Mouse (Mus musculus) adrenal gland, adult 2 months (tissue): Measurements from ENCODE around the gene Rab6b. TPM values are rescaled to one million over a fixed set of nuclear protein-coding genes. Genes with fewer than 3 reads are reported as not detected.

ENCODE experiments used
- DNase-seq: peaks from one replicate; pipeline ENCODE4 v3.0.0; 2021
- long read RNA-seq: library from polyadenylated mRNA; stranded (forward); transcript quantifications from one replicate; pipeline ENCODE4 v2.0.0, GENCODE M21; 2021
- polyA plus RNA-seq: library from polyadenylated mRNA; depleted of rRNA; stranded (reverse); fragments of >200 nt; gene quantifications from 2 replicates; pipeline ENCODE4 v1.2.3, GENCODE M21; 2012; rRNA removed
- total RNA-seq, 2 experiments: library from RNA; stranded (reverse); gene quantifications; 2 replicates each; pipeline ENCODE4 v1.2.3; 2021

The Rab6b gene
- total RNA-seq: 1 to 10 TPM; 2.4 to 3.1 TPM
- 18.9 and 29.2 TPM in 2 replicates for polyA plus RNA-seq
- long read RNA-seq, full-length matches to known transcripts: 1 of 3 reads
- long read RNA-seq, partial matches to known transcripts: 0 of 3 reads
- long read RNA-seq, other reads (novel, unspliced or antisense): 2 of 3 reads

DNA sequence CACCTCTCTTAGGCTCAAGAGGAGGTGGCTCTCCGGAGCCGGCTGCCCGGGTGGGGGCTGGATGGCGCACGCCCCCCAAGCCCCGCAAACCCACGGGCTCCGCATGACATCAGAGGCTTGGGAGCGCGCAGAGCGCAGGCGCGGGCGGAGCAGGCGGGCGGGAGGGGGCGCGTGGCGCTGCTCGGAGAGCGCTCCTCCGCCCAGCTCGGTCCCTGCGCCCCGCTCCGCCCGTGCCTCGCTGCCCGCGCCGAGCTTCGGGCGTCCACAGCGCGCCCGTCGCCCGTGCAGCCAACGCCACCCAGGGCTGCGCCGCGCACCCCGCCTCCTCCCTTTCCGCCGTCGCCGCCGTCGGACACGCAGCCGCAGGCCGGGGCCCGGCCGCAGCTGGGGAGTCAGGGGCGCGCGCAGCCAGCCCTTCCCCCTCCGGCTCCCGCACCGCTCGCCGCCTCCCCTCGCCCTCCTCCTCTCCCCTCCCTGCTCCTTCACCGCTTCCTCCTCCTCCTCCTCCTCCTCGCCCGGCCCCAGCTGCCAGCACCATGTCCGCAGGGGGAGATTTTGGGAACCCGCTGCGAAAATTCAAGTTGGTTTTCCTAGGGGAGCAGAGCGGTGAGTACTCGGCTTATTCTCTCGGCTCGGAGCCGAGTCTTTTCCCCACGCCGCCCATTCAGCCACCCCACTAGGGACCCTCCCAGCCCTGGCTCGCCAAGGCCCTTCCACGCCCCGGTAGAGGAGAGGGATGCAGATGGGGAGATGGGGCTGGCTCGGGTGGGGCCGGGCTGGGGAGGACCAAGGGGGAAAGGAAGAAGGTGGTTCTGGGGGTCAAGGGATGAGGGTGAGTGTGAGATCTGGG, at the start of gene Rab6b:
Rab6b (plus strand) TSS at position 167 of the 850 bp plus-strand sequence.
- peak; percentile 69 for DNase-seq

DNA sequence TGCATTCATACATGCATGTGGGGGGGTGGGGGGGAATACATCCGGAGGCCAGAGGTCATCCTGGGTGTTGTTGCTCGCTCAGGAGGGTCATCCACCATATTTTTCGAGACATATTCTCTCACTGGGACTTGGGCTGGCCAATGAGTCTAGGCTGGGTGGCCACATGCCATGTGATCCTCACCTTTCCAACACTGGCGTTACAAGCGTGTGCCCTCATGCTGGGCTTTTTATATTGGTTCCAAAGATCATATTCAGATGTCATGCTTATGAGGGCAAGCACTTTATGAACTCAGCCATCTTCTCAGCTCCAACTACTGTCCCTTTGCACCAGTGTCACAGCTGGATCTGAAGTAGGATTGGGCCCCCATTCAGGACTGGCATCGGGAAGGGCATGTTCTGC, 48.0 kb upstream of the Rab6b start:
- DNase-seq: no peak

DNA sequence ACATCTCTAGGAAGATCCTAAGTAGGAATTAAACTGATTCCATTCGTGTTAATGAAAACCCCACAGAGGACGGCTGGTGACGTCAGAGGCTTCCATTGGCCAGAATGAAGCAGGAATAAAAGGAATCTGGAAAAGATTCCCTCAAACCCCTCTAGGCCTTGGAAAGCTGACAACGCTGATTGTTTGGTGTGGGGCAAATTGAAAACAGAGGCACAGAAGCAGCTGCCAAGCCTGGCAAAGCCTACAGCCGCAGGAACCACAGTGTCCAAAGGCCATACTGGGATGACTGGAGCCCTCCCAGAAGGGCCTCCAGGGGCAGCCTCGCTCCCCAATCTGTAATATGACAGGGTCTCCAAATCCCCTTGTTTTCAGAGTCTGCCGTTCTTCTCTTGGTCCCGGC, 44.7 kb upstream of the Rab6b start:
- DNase-seq: no peak

DNA sequence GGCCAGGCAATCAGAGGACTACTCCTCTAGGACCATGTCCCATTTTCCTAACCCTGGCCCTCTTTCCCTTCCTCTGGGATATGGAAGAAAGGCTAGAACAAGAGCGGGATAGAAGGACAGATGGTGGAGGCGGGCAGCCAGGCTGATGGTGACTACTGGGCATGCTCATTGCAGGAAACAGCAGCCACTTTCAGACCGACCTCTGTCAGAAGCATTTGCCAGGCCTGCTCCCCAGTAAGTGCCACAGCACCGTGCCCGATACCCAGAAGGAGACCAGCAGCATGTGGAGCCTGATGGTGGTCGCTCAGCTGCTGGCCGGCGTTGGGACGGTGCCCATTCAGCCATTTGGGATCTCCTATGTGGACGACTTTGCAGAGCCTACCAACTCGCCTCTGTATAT, 43.9 kb upstream of the Rab6b start:
- DNase-seq: no peak

DNA sequence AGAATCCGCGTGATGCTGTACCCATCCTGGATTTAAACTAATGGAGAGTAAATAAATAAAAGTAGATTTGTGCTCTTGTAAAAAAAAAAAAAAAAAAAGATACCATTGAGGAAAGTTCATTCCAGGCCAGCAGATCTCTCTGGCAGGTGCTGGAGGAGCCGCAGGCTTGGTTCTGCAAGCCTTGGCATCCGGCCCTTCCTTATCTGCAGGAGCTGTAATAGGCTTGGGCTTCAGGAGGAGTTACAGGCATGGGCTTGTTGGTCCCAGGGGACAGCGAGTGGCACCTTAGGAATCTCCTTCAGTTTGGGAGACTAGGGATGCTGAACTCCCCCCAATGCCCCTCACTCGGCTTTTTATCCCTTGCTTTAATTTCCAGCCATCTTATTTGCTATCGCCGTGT, 42.8 kb upstream of the Rab6b start:
- no peak for DNase-seq

DNA sequence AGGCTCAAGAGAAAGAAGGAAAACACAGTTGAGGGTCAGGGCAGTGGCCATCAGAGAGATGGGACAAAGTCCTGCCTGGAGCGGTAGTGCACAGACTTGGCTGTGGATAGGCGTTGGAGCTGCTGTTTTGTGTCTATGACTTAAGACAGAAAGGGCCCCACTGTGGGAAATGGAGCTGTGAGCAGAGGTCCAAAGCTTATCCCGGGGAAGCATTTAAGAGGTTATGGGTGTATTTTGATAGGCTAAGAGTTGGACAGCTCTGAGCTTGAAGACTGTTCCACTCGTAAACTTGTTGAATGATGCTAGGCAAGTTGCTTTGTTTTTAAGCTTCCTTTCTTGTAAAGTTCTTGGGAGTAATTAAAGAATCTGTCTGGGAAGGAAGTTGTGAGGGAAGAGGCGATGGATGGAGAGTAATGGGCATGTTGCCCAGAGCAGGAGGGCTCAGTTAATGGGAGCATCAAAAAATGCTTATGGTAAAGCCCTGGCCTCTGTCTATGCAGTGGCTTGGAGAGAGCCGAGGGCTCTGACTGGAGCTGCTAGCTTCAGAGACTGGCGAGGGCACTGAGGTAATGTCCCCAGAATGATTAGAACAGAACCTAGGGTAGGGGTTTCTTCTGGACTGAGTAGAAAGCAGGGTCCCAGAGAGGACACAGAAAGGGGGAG, 39.9 kb upstream of the Rab6b start:
- DNase-seq: no peak

DNA sequence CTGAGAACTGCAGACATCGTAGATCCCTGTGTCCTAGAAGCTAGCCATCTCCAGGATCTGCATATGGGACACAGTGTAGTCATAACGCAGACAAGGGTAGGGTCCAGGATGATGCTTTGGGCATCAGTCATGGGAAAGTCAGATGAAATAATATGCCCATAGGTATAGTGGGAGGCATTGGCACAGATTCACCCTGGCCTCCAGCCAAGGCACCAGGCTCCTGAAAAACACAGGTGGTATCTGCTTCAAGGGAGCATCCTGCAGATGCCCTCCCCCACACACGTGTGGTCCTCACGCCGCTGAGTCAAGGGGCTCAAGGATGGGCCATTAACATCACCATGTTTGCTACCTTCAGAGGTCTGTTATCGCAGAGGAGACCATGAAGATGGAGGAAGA, 39.4 kb upstream of the Rab6b start:
- no peak for DNase-seq

DNA sequence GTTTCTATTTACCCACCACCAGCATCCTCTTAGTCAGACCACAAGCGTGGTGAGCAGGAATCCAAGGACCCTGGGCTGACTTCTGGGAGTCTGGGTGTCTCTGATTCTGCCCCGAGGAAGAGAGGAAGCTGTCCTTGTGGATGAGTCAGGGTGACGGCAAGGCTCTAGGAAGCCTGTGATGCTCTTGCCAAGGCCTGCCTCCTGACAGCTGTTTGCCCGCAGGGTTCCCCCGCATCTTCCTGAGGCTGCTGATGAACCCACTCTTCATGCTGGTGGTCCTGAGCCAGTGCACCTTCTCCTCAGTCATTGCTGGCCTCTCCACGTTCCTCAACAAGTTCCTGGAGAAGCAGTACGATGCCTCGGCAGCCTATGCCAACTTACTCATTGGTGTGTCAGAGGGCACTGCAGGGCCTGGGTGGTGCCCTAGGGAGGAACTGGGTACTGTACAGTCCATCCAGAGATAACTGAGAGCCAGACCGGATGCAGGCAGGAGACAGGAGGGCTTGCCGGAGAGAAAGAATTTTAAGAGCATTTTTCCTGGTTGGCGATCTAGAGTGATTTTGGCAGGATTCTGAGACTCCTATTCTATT, 38.6 kb upstream of the Rab6b start:
- peak; percentile 86 for DNase-seq

DNA sequence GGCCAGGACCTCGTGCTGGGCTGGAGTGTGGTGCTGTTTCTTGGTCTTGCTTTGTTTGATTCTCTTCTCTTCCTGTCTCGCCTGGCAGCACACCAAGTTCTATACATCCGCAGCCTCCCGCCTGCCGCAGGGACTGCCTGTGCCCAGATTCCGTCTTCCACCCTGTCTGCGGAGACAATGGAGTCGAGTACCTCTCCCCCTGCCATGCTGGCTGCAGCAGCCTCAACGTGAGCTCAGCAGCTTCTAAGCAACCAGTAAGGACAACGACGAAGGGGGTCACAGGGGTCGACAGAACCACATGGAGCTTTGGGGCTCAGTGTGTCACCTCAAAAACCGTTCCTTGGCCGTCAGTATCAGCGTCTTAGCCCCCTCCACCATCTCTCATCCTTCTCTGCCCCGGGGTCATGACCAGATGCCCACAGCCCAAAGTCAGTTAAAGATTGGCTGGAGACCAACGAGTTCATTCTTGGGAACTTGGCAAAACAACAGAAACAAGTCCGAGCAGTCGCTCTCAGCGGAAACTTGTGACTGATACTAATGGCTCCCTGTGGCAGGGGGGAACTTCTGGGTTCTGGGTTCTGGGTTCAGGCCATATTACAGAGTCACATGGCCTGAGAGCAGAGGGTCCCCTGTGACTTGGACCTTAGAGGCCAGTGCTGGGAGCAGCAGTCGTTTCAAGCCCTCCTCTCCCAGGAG, 34.6 kb upstream of the Rab6b start:
- peak; percentile 32 for DNase-seq

DNA sequence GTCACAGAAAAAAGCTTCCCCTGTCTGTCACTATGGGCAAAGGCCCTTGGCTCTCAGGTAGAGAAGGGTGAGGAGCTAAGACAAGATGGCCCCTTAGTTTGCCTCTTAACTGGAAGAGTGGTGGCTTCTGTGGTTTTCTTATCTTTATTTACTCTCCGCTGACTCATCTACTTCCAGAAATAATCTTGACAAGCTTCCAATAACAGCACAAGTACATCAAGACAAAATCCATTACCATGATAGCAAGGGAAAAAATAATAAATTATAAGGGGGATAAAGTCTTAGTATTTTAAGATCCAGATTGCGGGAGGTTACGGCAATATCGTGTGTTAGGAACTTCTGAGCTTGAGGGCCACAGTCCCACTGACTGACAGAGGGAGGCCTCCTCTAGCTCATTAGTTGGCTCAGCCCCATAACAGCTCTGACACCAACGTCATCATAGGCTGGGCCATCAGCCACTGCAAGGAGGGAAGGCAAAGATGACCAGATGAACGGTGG, 33.3 kb upstream of the Rab6b start:
- peak; percentile 48 for DNase-seq

DNA sequence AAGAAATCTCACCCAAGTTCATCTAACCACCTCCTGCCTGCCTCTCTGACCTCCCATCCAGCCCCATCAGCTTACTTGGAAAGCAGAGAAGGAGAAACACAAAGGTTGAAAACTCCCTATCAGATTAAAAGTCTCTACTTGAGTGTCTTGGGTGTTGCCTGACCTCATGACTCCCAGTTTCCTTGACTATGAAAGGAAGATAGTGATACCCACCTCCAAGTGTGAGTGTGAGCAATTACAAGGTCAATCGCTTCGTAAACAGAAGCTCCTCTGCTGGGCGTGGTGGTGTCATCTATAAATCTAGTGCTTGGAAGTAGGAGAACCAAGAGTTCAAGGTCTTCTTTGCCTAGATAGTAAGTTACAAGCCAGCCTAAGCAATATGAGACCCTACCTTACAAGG, 31.4 kb upstream of the Rab6b start:
- no peak for DNase-seq

DNA sequence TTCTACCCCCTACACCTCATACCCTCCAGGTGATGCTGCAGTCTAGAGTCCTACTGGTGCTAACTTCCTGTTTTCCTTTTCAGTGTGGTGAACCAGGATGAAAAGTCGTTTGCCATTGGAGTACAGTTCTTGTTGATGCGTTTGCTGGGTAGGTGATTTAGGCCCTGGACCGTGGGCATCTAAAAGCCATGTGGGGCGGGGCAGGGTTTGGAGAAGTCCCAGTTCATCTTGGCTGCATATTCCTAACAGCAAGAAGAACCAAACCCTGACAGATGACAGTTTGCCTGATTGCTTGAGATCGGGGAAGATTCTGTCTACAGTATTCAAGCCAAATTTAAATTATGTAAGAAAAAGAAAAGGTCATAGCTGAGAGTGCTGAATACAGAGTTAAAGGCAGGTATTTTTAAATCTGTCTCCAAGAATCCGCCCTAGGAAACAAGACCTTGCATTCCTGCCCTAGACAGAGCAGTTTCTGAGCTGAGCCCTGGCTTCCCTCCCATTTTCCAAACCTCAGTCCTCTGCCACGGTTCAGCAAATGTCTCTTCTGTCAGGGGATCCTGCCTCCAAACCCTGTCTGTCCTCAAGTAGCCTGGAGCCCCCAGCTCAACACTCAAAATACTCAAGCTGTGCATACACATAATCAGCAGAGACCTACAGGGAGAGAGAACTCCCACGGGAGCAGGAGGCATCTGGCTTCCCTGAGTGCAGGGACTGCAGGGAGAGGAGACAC, 29.2 kb upstream of the Rab6b start:
- no peak for DNase-seq

DNA sequence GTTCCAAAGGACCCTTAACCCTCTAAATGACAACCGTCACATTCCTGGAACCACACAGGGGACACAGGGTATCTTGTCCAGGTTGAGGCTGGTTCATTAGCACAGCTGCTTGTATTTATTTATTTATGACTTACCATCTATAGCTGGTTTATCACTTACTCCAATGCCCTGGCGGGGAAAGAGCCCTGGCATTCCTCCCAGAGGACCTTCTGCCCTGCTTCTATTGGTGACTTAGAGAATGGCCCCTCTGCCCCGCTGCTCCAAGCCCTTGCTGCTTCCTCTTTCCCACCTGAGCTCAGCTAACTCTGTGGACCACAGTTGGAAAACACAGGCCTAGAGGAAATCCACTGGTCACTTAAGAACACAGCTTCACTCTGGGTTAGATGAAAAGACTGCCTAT, 28.2 kb upstream of the Rab6b start:
- DNase-seq: no peak

DNA sequence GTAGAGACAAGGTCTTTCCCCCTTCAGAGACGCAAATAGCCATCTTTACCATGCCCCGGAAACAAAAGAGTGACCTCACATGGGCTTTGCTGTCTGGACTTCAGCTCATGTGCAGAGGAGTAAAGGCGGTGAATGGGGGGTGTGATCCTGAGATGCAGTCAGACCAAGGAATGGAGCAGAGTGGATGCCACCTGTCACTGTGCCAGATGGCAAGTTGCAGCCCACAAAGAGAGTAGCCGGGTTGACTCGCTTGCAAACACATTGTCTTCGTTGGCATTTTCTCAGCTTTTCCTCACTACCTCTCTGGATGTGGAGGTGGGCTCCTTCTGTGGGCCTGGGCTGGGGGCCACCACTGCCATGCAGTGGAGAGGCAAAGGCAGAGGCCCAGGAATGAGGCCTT, 24.9 kb upstream of the Rab6b start:
- no peak for DNase-seq

DNA sequence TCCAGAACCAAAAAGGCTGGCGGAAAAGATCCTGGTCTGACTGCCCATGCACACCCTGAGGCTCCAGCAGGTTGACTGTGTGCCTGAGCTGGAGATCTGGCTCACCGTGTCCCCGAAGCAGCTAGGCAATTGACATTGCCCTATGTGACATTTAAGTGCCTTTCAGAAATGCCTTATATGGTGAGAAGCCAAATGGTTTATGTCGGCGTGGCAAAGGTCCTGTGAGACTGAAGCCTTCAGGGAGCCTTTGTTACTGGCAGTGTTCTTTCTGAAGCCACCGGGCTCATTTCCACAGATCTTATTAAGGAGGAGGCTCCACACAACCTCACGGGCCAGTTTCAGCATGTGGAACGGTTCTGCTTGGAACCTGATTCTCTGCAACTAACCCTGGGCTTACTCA, 24.3 kb upstream of the Rab6b start:
- no peak for DNase-seq

DNA sequence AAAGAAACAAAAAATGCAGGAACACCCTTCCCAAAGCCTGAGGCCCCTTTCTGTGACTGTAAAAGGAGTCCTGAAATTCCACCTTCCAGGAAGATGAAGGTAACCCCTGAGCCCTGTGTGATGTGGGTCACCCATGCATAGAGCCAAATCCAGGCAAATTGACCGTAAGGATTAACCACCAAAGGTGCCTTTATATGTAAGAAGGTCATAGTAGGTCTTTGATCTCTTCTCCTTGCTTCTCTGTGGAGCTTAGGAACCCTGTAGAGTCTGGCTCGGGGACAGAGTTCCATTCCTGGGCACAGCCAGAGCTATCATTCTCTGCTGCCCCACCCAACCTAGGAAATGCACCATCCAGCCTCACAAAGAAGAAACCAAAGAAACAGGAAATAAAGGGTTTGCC, 22.9 kb upstream of the Rab6b start:
- peak; percentile 0 for DNase-seq

DNA sequence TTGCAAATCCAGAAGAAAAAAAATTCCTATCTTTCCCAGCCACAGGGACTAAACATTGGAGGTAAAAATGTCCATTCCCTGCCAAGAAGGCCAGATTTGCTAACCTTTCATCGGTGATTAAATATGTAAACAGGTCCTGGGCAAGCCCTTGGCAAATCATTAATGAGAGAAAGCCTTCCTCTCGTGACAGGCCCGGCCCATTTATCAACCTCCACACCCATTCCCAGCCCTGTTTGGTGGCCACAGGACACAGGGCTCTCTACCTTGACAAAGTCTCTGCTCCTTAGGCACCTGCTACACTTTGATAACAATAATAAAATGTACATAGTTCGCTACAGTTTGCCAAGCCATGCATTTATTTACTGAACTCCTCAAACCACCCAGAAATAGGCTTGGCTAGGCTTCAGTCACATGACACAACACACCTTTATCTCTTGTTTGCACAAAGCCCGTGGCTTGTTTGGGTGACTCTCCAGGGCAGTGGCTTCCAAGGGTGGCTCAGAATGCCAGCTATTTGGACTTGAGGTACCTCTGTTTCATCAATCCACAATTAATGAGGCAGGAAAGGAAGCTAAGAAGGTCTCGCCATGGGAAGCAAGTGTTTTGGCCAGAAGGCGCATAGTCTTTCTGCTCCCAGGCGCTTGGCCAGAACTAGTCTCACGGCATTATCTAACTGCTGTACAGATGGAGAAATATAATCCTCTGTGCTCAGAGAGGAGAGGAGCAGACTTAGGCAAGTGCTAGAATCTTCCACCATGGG, 21.3 kb upstream of the Rab6b start:
- no peak for DNase-seq

DNA sequence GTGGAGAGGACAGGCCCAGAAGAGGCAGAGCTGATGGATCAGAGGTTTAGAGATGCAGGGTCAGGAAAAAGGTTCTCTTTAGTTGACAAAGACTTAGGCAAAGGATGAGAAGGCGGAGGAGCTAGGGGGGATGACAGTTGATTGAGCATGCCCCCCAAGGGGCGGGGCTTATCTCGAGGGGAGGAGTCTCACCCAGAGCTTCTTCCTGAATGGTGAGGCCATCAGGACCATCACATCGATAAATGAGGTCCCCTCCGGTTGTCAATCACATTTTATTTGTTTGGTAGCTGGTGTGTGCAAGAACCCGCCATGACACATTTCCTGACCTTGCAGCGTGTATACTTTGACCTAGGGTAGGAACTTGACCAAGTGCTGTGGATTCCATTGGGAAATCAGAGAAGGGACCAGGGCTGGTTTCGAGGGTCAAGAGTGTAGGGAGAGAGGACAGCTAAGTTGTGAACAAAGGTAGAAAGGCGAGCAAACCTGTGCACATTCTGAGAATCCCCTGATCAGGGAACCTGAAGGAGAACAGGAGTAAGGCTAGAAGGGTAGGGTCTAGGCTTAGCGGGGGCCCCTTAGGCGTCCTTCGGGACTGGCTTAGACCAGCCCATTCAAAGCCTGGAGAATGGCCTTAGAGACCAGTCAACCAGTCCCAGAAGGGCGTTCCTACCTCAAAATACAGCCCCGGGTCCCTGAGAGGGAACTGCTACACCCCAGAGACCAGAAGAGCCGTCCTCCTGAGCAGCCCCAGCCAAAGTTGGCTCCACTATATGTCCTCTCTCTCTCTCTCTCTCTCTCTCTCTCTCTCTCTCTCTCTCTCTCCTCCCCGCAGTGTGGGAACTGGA, 20.3 kb upstream of the Rab6b start:
- no peak for DNase-seq

DNA sequence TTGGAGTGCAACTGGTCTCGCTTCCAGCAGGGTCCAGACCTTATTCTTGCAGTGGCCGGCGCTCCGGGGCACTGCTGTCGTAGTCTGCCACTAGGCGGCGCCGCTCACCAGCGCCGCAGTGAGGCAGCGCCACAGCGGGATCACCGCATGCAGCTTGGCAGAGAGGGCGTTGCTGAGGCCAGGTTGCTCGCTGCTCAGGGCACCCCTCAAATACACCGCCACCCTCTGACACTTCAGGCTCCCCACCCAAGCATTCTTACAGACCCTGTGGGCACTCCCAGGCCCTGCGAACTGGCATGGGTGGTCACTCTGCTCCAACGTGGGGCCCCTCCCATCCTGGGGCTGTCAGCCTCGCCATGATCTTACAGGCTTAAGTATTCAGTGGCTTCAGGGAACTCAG, 19.3 kb upstream of the Rab6b start:
- peak; percentile 80 for DNase-seq

DNA sequence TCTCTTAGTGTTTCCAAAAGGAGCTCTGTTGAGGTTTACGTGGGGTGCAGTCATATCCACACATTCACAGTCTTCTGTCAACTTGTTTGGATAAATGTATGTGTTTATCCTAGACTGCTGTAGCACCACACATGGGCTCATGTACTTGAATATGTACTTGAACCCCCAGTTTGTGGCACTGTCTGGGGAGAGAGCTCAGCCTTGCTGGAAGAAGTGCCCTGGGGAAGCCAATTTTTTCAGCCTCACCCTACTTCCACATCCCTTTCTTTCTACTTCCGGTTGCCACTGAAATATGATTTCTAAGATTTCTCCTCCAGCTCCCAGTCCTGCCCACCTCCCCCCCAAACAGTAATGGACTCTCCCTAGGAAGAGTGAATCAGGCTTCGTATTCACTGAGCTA, 17.9 kb upstream of the Rab6b start:
- DNase-seq: no peak
